Comparison of ENCODE assay signal across 14 mouse cellular contexts in the genomic region with DNA sequence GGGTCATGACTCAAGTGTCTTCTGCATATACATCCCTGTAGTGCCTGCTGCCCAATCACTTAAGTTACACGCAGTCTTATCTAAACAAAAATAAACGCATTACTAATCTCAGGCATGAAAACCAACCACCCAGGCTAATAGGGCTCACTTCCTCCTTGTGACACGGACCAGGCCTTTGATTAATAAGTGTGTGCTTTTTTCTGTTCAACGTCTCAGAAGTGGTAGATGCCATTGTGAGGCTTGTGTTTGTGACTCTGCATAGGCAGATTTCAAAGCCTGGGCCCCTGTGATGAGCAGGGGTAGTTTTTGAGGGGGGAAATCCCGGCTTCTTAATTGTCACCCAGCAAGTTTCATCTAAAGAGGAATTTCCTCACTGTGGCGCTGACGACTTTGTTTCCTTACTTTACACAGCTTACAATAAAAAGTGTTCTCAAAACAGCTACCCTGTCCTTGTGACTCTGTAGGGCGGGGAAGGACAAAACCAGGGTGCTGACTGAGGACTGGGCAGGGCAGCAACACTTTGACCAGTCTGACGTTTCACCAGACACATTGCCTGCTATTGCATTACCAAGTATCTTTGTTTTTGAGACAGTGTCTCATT.
DNase-seq lines count a peak whose midpoint lies in the region; ATAC-seq and TF ChIP-seq lines count a peak whose summit lies in the region.
"Had no signal": no experiment of that assay in that cellular context is flagged by ENCODE, and none has a peak within 500 bp of the region (broad histone marks: within the 10 kb centered on the region; RNA-seq: fewer than 3 reads in every experiment).

No protein-coding gene starts in this region.

- no peak for TF ChIP-seq CTCF in lung, adult 2 months (IDR thresholded peaks at IDR 0.05; ENCODE audit: insufficient read depth, low read length)
- TF ChIP-seq CTCF in G1E (IDR thresholded peaks at IDR 0.05; ENCODE audit: low read depth, low read length) = no peak

- WGBS in lung, adult 2 months = 33% methylated on average over 9 of the region's 9 CpGs
- 82% methylated on average over 9 of the region's 9 CpGs for WGBS in midbrain, embryonic 11.5 days

- H3K36me3 ChIP-seq in G1E (replicated peaks) = no peaks in the 10 kb centered on the region
- no peaks in the 10 kb centered on the region for H3K36me3 ChIP-seq in midbrain, embryonic 11.5 days (ENCODE audit: control insufficient read depth, insufficient read depth, low read length)
- H3K36me3 ChIP-seq: midbrain, embryonic 13.5 days had no signal

- H3K4me2 ChIP-seq in midbrain, embryonic 11.5 days = no peak overlapping the region
- H3K4me2 ChIP-seq: midbrain, embryonic 13.5 days had no signal

- DNase-seq in lung, adult 18-20 months = peak; percentile 21 to 47
- no peak for DNase-seq in lung, adult 2 months
- peak; percentile 36 for DNase-seq in G1E (ENCODE audit: low spot score)
- DNase-seq in natural killer cell, adult 2 months (ENCODE audit: low spot score in 2 of 2) = peak; percentile 64 to 83
- DNase-seq in midbrain, embryonic 11.5 days (ENCODE audit: low spot score, missing footprints) = no peak
- DNase-seq in adrenal gland, postnatal 4 days (ENCODE audit: low spot score in 2 of 2) = no peak
- DNase-seq in gastrocnemius, postnatal 36 days = no peak
- DNase-seq: cerebellum, postnatal 10 days; heart, postnatal 4 days; kidney, adult 18-20 months; right cerebral cortex, postnatal 14 days had no signal

- no peaks in the 10 kb centered on the region; the same call in 1 of the 2 replicates for H3K4me1 ChIP-seq in lung, adult 2 months (ENCODE audit: control insufficient read depth, insufficient read depth, low read length)
- H3K4me1 ChIP-seq in G1E (ENCODE audit: insufficient read depth, low read depth, low read length) = peaks cover 25% of the 10 kb centered on the region
- H3K4me1 ChIP-seq in midbrain, embryonic 11.5 days (ENCODE audit: control insufficient read depth, insufficient read depth, low read length) = no peaks in the 10 kb centered on the region
- H3K4me1 ChIP-seq: midbrain, embryonic 13.5 days had no signal

- no peaks in the 10 kb centered on the region for H3K9me3 ChIP-seq in G1E (replicated peaks)
- H3K9me3 ChIP-seq in midbrain, embryonic 11.5 days (ENCODE audit: control insufficient read depth, low read length) = no peaks in the 10 kb centered on the region
- H3K9me3 ChIP-seq: midbrain, embryonic 13.5 days had no signal

- ATAC-seq in G1E (ENCODE audit: extremely low read depth, insufficient number of reproducible peaks, low FRiP score, poor library complexity, severe bottlenecking) = peak; percentile 78
- ATAC-seq in inflammation-experienced regulatory T-cells, adult 6 months = peak; percentile 87
- ATAC-seq in midbrain, embryonic 11.5 days (ENCODE audit: low FRiP score) = no peak
- ATAC-seq: midbrain, embryonic 13.5 days had no signal

- TF ChIP-seq POLR2A in lung, adult 2 months (IDR thresholded peaks at IDR 0.05; ENCODE audit: borderline replicate concordance, extremely low read depth, low read depth, low read length) = no peak

- H3K27ac ChIP-seq in midbrain, embryonic 11.5 days (ENCODE audit: low read depth, low read length) = no peak overlapping the region
- H3K27ac ChIP-seq: liver, embryonic 14.5 days; midbrain, embryonic 13.5 days had no signal

- no peaks in the 10 kb centered on the region for H3K27me3 ChIP-seq in G1E (ENCODE audit: insufficient read depth, low read length)
- no peaks in the 10 kb centered on the region for H3K27me3 ChIP-seq in midbrain, embryonic 11.5 days (ENCODE audit: control insufficient read depth, insufficient read depth, low read length)
- H3K27me3 ChIP-seq: midbrain, embryonic 13.5 days had no signal

- no peak overlapping the region for H3K9ac ChIP-seq in midbrain, embryonic 11.5 days (ENCODE audit: low read length)
- H3K9ac ChIP-seq: liver, embryonic 14.5 days; midbrain, embryonic 13.5 days had no signal

- intact Hi-C loops in gastrocnemius, postnatal 36 days (cut with DNase I) = no loop called here

- H3K4me3 ChIP-seq in lung, adult 2 months (replicated peaks; ENCODE audit: extremely low read depth, low read depth, low read length) = no peak overlapping the region
- H3K4me3 ChIP-seq in G1E (ENCODE audit: low read depth, low read length) = no peak overlapping the region; the same call in 1 of the 2 replicates
- no peak overlapping the region for H3K4me3 ChIP-seq in midbrain, embryonic 11.5 days (ENCODE audit: low read depth, low read length)
- H3K4me3 ChIP-seq: midbrain, embryonic 13.5 days had no signal

Comparison
In these comparisons a context has a peak if more than half of its experiments do, and no peak if none do; other contexts are left out.
1. DNase-seq: peak in lung, adult 18-20 months (2 of 2), G1E (single experiment) and natural killer cell, adult 2 months (2 of 2); none in lung, adult 2 months (single experiment), midbrain, embryonic 11.5 days (single experiment), adrenal gland, postnatal 4 days (0 of 2) and gastrocnemius, postnatal 36 days (0 of 2).